Mouse (Mus musculus) kidney, adult 2 months (tissue): ENCODE measurements around the gene Strn.

Source experiments
- CTCF ChIP-seq: fragments of 200-500 bp; conservative IDR thresholded peaks from 2 replicates; pipeline ENCODE4 v1.5.1; 2011; ENCODE audit warnings: low read depth, mild to moderate bottlenecking, control low read depth, low read length, moderate library complexity, mixed read lengths; ENCODE audit not compliant: insufficient read depth, insufficient read length
- POLR2A ChIP-seq: fragments of 200-500 bp; IDR thresholded peaks from one replicate; pipeline ENCODE4 v1.6.1; 2011; ENCODE audit warnings: low read depth, low read length, control low read depth

- TF ChIP-seq CTCF (no peak), POLR2A (no peak)
Measured at GRCm38 (mm10) chr17:78637140-78637539, 99.9 kb downstream of the Strn start.
